Mouse (Mus musculus) lung, postnatal 25 days (tissue): ENCODE data around the gene Stambpl1.

Experiments
- DNase-seq: peaks from one replicate; pipeline ENCODE4 v3.0.0; 2022; ENCODE audit warnings: low spot score

Gene Stambpl1

GRCm38 (mm10) chr19:34192008-34192963 lies at the start of gene Stambpl1:
Gene Stambpl1, plus strand, starts transcription at chr19:34192229.
- DNase-seq, result peak; percentile 73

- DNase-seq, result no peak
Measured at GRCm38 (mm10) chr19:34148421-34148820, 43.6 kb upstream of the Stambpl1 start.

DNA sequence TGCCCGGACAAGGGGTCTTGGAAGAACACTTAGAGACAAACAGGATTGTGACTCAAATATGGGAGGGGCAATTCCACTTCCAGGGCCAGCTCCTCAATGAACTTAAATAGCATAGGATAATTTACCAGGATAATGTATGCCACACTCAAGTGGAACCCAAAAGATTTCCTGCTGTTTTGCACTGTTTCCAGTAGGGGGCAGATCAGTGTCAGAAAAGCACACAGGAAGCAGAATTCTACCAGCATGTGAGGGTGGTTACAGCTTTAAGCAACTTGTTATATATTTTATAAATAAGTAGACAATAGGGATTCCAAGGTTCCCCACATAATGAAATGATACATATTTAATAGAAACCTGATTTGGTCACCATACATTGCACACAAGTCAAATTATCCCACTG lies 40.1 kb upstream of the Stambpl1 start:
- peak; percentile 24 for DNase-seq

GRCm38 (mm10) chr19:34153263-34154144 lies 38.5 kb upstream of the Stambpl1 start:
- no peak for DNase-seq

- DNase-seq, result no peak
Measured at GRCm38 (mm10) chr19:34162693-34163092, 29.3 kb upstream of the Stambpl1 start.

GRCm38 (mm10) chr19:34165891-34166290 lies 26.1 kb upstream of the Stambpl1 start, which contains the start of gene Ankrd22:
Gene Ankrd22, minus strand, starts transcription at chr19:34166053.
- DNase-seq, result peak; percentile 63

- no peak for DNase-seq
Measured at GRCm38 (mm10) chr19:34166386-34166785, 25.6 kb upstream of the Stambpl1 start.

- no peak for DNase-seq
Measured at GRCm38 (mm10) chr19:34167896-34168661, 23.9 kb upstream of the Stambpl1 start.

- no peak for DNase-seq
Measured at GRCm38 (mm10) chr19:34169121-34169520, 22.9 kb upstream of the Stambpl1 start.

DNA sequence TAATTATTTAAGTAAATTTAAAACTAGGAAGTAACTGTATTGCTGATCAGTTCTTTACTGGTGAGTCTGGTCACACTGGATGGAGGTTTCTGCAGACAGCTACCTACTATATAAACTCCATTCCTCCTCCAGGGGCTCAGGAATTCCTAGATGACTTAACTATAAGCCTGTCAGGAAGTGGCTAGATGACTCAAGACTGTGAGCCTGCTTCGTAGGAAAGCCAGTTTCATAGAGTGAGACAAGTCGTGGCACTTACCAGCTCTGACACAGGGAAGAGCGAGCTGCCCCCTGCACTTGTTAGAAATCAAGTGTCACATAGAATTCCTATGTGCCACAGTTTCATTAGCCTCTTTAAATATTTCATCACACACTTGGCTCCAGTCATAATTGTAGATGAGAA lies 20.9 kb upstream of the Stambpl1 start:
- DNase-seq, result no peak

DNA sequence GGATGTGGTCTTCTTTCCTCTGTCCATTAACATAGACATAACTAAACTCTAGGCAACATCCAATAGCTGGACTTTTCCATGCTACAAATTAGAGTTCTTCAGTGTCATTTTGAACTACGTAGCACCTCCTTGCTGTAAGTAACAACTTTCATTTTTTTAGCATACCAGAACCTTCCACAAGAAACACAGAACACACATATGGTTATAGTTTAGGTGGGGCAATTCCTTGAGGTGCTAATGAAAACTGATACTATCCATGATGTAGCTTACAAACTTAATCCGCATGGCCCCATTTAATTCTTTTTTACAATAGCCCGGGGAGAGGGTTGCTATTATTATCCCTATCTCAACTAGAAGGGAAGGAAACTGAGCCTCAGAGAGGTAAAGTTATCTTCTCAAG lies 18.0 kb upstream of the Stambpl1 start:
- DNase-seq, result no peak

DNA sequence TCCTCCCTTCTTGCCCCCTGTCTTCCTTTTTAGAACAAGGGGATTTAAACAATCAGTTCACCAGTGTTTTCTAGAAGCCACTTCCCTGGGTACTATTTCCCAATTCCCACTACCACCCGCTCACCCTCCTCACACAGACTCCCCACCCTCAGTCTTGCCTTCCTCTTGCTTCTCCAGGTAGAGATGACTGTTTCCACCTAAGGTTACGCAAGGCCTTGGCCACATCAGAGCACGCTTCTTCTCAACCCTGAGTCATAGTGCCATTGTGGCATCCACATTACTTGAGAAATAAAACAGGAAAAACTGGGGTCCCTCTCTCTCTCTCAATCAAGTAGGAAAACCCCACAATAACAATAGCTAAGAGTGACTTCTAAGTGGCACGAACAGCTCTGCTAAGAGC lies 12.9 kb upstream of the Stambpl1 start:
- DNase-seq, result no peak

- DNase-seq, result no peak
Measured at GRCm38 (mm10) chr19:34180316-34180715, 11.7 kb upstream of the Stambpl1 start.

DNA sequence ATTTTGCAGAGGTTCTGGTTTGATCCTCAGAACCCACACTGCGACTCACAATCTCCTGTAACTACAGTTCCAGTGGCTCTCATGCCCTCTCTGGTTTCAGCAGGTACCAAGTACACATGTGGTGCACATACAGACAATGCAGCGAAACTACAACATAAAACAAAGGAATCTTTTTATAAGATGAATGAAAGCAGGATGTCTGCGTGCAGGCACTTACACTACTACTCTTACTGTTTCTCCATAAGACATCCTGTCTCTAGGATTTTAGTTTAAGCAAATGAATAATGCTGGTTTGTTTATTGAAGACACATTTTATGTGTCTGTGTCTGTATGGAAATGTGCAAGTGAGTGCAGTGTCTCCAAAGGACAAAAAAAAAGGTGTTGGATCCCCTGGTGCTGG lies 10.8 kb upstream of the Stambpl1 start:
- no peak for DNase-seq

DNA sequence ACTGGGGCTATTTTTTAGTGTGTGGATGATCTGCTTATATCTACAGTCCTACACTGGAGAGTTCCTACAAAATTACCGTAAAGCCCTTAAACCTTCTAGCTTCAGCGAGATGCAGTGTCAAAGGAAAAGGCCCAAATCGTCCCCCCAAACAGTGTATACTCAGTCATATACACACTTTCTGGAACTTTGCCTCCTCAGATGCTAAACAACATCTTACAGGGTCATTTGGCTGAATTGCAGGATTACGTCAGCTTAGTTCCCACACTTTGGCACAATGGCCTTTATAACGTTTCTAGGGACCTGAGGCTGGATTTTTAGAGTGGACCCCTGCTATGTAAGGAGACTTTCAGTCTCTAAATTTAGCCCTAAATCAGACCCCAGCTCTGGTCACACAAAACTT lies 9.5 kb upstream of the Stambpl1 start:
- no peak for DNase-seq

DNA sequence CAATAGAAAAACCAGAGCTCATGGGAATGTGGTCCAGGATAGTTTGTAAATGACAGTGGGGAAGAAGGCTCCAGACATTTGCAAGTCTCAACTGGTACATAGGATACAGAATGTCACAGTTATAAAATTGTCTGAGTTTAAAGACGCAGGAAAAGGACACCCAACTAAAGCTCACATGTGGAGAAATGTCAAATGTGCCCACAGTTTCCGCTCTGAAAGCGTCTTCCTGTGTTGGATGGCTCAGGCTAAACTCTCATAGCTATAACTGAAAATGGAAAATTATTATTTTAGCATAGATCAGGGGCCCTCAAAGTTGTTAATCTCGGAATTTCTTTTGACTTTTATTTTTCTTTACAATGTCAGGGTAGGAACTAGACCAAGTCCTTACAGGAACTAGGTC lies 5.2 kb upstream of the Stambpl1 start:
- DNase-seq, result no peak

GRCm38 (mm10) chr19:34191645-34192007 lies 403 bp upstream of the Stambpl1 start:
- no peak for DNase-seq

DNA sequence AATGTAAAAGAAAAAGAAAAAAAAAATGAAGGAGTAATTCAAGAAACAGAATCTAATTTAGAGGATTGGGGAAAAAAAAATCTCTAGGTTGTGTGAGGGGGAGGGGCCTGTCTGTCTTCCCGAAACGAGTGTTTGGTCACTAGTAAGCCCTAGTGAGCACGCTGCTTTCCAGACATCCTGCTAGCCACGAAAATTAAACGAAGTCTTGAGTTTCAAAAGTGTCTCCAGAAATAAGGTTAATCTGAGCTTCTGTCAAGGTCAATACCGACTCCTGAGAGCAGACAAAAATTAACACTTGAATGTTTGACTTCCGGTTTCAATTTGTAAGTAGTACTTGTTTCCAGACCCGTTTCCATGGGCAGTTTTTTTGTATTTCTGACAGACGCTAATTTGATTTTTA lies 1.1 kb downstream of the Stambpl1 start:
- no peak for DNase-seq

- no peak for DNase-seq
Measured at GRCm38 (mm10) chr19:34193683-34194082, 1.7 kb downstream of the Stambpl1 start.

DNA sequence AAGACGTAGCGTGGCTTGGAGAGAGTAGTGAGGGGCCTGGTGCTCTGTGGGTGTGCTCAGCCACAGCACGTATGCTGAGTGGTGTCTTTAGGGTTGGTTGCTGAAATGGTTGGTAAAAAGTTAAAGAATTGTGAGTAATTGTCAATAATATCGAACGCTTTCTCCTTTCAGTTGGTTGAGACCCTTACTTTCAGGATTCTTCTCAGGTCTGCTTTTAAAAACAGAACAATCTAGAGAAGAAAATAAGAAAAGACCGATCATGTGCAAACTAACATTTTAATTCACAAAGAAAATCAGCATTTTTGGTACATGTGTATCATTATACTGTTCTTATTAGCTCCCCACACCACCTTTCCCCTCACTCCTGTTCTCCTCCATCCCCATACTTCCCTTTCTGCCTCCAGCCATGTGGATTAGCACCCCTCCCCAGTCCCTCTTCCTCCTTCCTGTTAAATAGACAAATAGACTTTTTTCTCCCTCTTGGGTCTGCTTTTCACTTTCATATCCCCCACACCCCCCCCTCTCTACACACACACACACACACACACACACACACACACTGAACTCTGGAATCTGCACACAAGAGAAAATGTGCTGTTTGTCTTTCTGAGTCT lies 2.2 kb downstream of the Stambpl1 start:
- no peak for DNase-seq

GRCm38 (mm10) chr19:34195031-34195430 lies 3.0 kb downstream of the Stambpl1 start:
- DNase-seq, result no peak

GRCm38 (mm10) chr19:34198066-34198465 lies 6.0 kb downstream of the Stambpl1 start:
- DNase-seq, result no peak
